Mouse (Mus musculus) NIH3T3 (cell line): ENCODE measurements around the gene Gm10487.
"Not testable (repeated sequence)": the region's sequence is repeated elsewhere in the genome, so short reads cannot be mapped to it uniquely, and the experiment has no call there.

ENCODE experiments used
- DNase-seq: peaks from one replicate; pipeline ENCODE4 v3.0.0-alpha.2; 2012; ENCODE audit warnings: low read depth

The Gm10487 gene

DNA sequence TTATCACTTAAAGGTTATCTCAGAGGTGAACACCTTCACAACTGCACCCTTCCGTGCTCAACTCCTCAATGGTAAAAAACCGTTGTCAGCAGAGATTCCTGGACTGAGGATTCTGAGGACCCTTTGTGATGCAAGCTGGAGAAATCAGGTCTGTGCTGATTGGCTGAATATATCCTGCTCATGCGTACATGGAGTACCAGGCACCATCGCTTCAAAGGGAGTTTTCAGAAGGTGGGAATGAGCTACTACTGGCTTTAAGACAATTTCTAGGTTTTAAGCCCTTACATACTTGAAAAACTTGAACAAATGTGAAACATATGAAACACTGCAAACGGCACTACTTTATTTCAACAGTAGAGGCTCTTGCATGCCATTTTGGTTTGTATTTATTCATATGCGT is at the start of gene Gm10487:
Gene Gm10487, minus strand, starts transcription at position 101 of the 400 bp plus-strand sequence.
- DNase-seq, result not testable (repeated sequence)
